Mouse (Mus musculus) cerebellum, adult 2 months (tissue): ENCODE results near the gene S100a6. TPM values are rescaled to one million over a fixed set of nuclear protein-coding genes. Genes with fewer than 3 reads are reported as not detected.

Experiments
- DNase-seq, 2 experiments: peaks; one replicate each; pipeline ENCODE4 v3.0.0; 2021
- H3K27ac ChIP-seq: fragments of 200-500 bp; 2 replicates; pipeline ENCODE4 v1.5.1; 2012; ENCODE audit warnings: low read length, control low read depth, inconsistent platforms; ENCODE audit not compliant: insufficient read depth
- H3K27me3 ChIP-seq: fragments of 200-500 bp; 2 replicates; pipeline ENCODE4 v1.6.1; 2012; ENCODE audit warnings: inconsistent platforms, mild to moderate bottlenecking, low read length, moderate library complexity; ENCODE audit not compliant: control insufficient read depth, insufficient read depth
- H3K4me1 ChIP-seq: fragments of 200-500 bp; 2 replicates; pipeline ENCODE4 v1.6.1; 2011; ENCODE audit warnings: low read length; ENCODE audit not compliant: control insufficient read depth, insufficient read depth
- H3K4me3 ChIP-seq: fragments of 200-500 bp; replicated peaks from 2 replicates; pipeline ENCODE3; 2011; ENCODE audit warnings: mild to moderate bottlenecking, low read depth, low read length, control low read depth; ENCODE audit not compliant: insufficient read depth
- CTCF ChIP-seq: fragments of 200-500 bp; IDR thresholded peaks from 2 replicates; pipeline ENCODE4 v1.5.1; 2011; ENCODE audit warnings: low read depth, mild to moderate bottlenecking, control low read depth, low read length, moderate library complexity, borderline replicate concordance; ENCODE audit not compliant: insufficient read depth
- POLR2A ChIP-seq: fragments of 200-500 bp; IDR thresholded peaks from 2 replicates; pipeline ENCODE4 v1.6.1; 2011; ENCODE audit warnings: low read length, control low read depth, borderline replicate concordance; ENCODE audit not compliant: insufficient read depth
- WGBS: fragments of 180-500 bp; shearing (Covaris S2); methylation state at CpG from one replicate; pipeline ENCODE4 v1.1.7; 2018; 5-methylcytosine and 5-hydroxymethylcytosine counted together
- polyA plus RNA-seq: library from polyadenylated mRNA; depleted of rRNA; stranded (reverse); fragments of >200 nt; gene quantifications from 2 replicates; pipeline ENCODE4 v1.2.3, GENCODE M21; 2012

The S100a6 gene
- polyA plus RNA-seq, 1 experiment, result 36.0 TPM

DNA sequence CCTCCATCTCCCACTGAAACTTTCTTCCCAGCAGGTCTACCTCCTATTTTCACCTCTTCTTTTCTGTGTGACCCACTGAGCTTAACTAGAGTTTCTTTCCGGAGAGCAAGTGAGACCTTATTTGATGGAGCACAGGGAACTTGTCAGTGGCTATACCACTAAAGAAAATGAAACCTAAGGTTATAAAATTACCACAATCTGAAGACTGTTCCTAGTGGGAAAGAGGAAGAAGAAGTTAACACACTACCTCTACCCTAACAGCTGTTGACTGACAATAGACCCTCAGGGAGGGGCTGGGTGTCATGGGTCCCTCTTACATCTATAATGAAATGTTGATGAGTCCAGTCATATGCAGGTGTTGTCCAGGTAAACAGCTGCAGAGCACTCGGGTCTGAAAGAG is 19.3 kb downstream of the S100a6 start:
- no peaks in the 10 kb centered on the region for H3K27me3 ChIP-seq
- DNase-seq, result no peak
- no peak overlapping the region for H3K27ac ChIP-seq
- TF ChIP-seq CTCF (no peak), POLR2A (no peak)
- H3K4me1 ChIP-seq, result no peaks in the 10 kb centered on the region
- WGBS, result 78% methylated on average over 2 of the region's 2 CpGs
- no peak overlapping the region for H3K4me3 ChIP-seq

DNA sequence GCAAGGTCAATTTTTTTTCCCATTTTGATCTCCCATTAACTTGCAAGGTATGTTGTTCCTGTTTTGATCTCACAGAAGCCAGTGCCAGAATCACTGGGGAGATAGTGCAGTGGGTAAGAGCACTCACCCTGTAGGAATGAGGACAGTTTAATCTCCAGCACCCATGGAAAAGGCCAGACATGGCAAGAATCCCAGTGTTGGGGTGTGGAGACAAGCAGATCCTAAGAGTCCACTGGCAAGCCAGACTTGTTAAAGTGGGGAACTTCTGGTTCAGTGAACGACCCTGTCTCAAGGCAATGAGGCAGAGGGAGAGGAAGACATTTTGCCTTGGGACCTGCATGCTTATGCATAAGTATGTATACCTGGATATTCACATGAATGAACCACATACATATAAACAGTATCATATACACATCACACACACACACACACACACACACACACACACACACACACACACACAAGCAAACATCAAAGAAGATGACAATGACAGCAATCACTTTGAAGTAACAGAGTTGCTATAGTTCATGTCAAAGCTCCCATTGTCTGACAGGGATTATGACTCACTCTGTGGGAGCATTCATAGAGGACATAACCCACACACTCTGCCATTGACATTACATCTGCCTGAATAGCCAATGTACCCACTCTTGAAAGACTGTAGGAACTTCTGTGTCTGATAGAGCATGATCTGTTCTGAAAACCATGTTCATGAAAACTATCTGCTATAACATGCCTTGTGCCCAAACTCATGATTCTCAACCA is 26.0 kb downstream of the S100a6 start:
- WGBS, result 53% methylated on average over 1 of the region's 1 CpGs
- Histone ChIP-seq H3K4me1 (no peaks in the 10 kb centered on the region), H3K27ac (no peak overlapping the region), H3K4me3 (no peak overlapping the region), H3K27me3 (no peaks in the 10 kb centered on the region)
- DNase-seq, result no peak
- TF ChIP-seq CTCF (no peak), POLR2A (no peak)

DNA sequence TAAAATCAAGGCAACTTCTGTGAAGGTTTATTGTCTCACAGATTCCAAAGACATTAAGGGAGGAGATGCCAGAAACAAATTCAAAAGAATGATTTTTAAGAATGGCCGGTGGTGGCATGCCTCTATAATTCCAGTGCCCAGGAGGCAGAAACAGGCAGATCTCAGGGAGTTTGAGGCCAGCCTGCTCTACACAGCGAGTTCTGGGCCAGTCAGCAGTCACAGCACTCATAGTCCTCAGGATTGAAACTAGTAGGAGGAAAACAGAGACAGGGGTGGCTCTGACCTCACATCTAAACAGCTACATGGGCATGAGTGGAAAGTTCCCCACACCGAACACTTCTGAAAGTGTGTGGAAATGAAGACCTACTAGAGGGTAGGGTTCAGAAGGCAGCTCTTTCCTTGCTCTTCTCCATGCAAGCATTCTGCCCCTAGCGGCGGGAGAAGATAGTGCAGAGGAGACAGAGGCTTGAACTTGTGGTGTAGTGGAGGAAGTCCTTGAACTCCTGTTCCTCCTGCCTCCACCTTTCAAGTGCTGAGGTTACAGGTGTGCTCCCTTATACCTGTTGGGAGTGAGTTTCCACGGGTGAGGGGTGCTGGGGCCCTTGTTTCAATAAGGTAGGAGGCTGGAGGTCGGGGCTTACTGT is 27.0 kb downstream of the S100a6 start:
- Histone ChIP-seq H3K27me3 (no peaks in the 10 kb centered on the region), H3K4me1 (no peaks in the 10 kb centered on the region), H3K4me3 (no peak overlapping the region), H3K27ac (no peak overlapping the region)
- 53% methylated on average over 7 of the region's 7 CpGs for WGBS
- TF ChIP-seq CTCF (peak; percentile 55), POLR2A (no peak)
- no peak for DNase-seq

DNA sequence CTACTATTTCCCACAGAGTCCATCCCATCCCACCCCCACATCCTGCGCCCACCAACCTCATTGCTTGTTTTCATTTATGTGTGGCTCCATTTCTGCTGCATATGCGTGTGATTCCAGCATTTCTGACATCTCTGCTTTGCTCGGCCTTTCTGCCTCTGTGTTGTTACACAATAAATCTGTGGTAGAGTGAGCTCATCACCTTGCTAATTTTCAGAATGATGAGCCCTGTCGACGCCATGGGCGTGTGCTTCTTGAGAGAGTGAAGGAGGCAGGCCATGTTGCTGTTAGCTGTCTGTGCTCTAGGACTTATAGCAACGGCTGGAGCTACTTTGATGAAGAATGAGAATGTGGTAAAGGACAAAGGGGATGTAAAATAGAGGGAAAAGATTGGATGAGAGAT is 28.3 kb downstream of the S100a6 start:
- Histone ChIP-seq H3K27ac (no peak overlapping the region), H3K4me1 (no peaks in the 10 kb centered on the region), H3K4me3 (no peak overlapping the region), H3K27me3 (no peaks in the 10 kb centered on the region)
- 86% methylated on average over 7 of the region's 7 CpGs for WGBS
- TF ChIP-seq POLR2A (no peak), CTCF (no peak)
- no peak for DNase-seq

DNA sequence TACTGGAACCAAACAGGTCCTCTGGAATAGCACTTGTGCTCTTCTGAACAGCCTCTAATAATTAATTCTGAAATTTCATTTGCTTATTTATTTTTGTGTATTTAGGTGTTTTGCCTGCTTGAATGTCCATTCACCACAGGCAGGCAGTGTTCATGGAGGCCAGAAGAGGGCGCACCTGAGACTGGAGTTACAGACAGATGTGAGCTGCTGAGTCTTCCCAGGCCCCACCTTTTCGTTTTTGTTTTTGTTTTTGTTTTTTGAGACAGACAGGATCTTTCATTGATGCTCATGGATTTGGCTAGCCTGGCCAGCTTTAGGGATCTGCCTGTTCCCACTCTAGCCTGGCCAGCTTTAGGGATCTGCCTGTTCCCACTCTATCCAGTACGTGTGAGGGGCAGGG is 31.5 kb downstream of the S100a6 start:
- Histone ChIP-seq H3K4me3 (no peak overlapping the region), H3K4me1 (no peaks in the 10 kb centered on the region), H3K27ac (no peak overlapping the region), H3K27me3 (no peaks in the 10 kb centered on the region)
- TF ChIP-seq POLR2A, result no peak
- TF ChIP-seq CTCF, result peak; percentile 27; the same call in 1 of the 2 replicates
- WGBS, result 46% methylated on average over 3 of the region's 3 CpGs
- no peak for DNase-seq

DNA sequence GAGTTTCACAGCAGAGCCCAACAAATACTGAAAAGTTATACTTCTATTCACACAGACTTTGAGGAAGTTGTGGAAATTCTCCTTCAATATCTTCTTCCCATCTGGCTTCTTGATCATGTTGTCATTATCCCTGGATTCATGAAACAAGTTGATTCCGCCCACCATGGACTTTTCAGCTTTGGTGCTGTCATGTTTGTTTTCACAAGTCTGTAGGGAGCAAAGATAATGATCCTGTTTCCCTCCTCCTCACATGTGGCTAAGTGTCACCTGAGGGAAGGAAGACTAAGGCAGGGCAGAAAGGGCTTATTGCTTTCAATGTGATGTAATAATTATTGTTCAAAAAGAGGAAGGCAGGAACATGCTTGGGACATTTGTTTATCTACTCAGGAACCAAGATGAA is 34.6 kb downstream of the S100a6 start:
- no peak overlapping the region for H3K27ac ChIP-seq
- no peaks in the 10 kb centered on the region for H3K4me1 ChIP-seq
- H3K4me3 ChIP-seq, result no peak overlapping the region
- DNase-seq, result no peak
- TF ChIP-seq CTCF (no peak), POLR2A (no peak)
- WGBS, result 78% methylated on average over 1 of the region's 1 CpGs
- H3K27me3 ChIP-seq, result no peaks in the 10 kb centered on the region

DNA sequence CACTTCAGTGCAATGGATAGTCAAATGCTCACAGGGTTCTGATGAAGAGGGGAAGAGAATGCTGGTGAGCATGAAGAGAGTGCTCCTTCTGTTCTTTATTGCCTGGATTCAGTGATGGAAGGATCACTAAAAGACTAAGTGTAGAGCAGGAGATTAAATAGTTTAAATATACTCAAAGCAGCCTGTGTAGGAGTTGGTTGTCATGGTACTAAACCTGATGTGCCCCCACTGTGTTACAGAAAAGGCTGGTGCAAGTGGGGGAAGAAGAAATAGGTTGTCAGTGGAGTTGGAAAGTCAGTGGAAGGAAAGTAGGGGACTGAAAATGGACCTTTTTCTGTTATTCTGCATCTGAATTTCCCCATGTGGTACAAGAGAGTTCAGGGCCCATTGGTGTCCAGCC is 36.3 kb downstream of the S100a6 start:
- Histone ChIP-seq H3K4me1 (no peaks in the 10 kb centered on the region), H3K27me3 (no peaks in the 10 kb centered on the region), H3K27ac (no peak overlapping the region), H3K4me3 (no peak overlapping the region)
- TF ChIP-seq POLR2A (no peak), CTCF (no peak)
- DNase-seq, result no peak

DNA sequence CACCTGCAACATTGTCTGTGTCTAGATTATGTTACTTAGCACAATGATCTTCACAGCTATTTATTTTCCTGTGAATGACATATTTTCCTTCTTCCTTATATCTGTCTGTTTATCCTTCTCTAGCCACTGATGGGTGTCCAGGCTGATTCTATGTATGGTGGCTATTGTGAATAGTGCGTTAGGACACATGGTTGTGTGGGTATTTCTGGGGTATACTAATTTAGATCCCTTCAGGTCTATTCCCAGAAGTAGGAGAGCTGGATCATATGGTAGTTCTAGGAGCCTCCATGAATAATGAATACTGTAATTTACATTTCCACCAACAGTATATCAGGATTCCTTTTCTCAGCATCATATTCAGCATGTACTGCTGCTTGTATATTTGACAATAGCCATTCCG is 37.1 kb downstream of the S100a6 start:
- Histone ChIP-seq H3K27ac (no peak overlapping the region), H3K4me3 (no peak overlapping the region), H3K4me1 (no peaks in the 10 kb centered on the region), H3K27me3 (no peaks in the 10 kb centered on the region)
- no peak for DNase-seq
- TF ChIP-seq CTCF (no peak), POLR2A (no peak)
- 87% methylated on average over 2 of the region's 2 CpGs for WGBS
